Mouse (Mus musculus): ENCODE results near the gene Apol9b.

The Apol9b gene

DNA sequence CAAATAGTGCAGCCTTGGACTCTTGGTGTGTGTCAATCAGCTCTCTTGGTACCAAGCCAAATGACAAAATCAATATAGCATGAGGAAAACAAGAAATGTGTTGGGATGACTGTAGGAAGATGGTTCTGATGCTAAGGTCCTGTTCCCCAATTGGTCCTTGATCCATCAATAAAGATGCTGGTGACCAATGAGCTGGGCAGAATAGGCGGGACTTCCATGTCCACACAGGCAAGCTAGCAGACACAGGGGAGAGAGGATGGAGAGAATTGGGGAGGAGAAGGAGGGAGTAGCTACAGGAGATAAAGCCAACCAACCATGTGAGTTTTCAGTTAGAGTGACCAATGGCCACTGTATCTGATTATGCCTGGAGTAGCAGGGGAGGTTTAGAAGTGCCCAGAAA lies 17.5 kb downstream of the Apol9b start:
- no peak for DNase-seq (ENCODE audit: low read depth)

DNA sequence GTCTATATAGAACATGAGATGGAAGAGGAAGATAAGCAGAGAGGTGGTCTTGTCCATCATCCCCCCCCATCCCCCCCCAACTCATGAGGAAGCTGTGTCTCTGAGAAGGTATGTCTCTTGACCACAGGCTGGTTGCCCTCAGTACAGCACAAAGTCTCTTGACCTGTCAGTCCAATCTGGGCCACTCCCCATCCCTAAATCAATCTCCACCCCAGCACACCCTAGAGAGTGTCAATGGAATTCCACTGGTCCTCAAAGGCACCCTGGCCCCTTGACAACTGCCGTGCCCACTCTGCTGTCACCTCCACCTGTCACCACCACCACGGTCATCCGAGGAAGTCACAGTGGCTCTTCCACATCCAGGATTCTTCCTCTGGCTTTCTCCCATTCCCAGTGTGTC lies 19.6 kb downstream of the Apol9b start:
- no peak for DNase-seq (ENCODE audit: low read depth)

- no peak for DNase-seq (ENCODE audit: low read depth)
Observed at GRCm38 (mm10) chr15:77749717-77750116, 20.9 kb downstream of the Apol9b start.

GRCm38 (mm10) chr15:77750461-77750860 lies 21.6 kb downstream of the Apol9b start:
- DNase-seq (ENCODE audit: low read depth) = no peak

DNA sequence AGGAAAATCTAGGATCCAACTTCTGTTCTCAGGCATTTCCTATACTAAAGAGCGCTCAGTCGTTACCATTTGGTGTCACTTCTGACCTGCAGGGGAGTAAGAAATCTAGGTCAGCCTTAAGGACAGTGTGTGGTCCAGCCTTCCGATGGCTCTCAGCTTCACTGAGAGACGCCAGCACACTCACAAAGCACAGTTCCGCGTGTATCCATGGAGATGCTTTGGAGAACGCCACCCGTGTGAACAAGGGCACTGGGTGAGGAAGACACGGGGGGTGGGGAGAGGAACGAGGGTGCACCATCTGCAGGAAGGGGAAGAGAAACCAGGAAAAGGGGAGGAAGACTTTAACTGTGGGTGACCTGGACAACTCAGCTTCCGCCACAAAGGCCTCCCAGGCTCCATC lies 23.6 kb downstream of the Apol9b start:
- DNase-seq (ENCODE audit: low read depth) = no peak

- DNase-seq (ENCODE audit: low read depth) = no peak
Observed at GRCm38 (mm10) chr15:77755132-77755531, 26.3 kb downstream of the Apol9b start.

- DNase-seq (ENCODE audit: low read depth) = no peak
Observed at GRCm38 (mm10) chr15:77756081-77756480, 27.2 kb downstream of the Apol9b start.

DNA sequence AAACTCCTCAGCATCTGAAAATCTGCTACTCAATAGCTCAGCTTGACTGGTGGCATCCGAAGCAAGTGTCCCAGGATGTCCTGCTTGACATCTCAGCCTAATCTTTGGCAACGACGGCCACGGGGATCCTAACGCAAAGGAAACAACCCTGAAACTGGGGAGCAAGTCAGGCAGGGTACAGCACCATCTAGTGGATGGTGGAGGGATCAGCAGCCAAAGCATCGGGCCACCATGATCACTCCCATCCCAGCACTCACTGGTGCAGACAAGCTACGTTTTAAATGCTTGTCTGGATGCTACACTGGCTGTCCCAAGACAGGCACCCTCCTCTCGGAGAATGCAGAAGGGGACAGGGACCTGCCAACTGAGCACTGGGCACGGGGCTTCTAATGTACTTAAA lies 28.0 kb downstream of the Apol9b start, which contains the start of gene Apol8:
Gene Apol8 (minus strand): TSS at position 156 of the 400 bp plus-strand sequence.
- no peak for DNase-seq (ENCODE audit: low read depth)

- DNase-seq (ENCODE audit: low read depth) = no peak
Observed at GRCm38 (mm10) chr15:77757586-77758226, 28.9 kb downstream of the Apol9b start.

DNA sequence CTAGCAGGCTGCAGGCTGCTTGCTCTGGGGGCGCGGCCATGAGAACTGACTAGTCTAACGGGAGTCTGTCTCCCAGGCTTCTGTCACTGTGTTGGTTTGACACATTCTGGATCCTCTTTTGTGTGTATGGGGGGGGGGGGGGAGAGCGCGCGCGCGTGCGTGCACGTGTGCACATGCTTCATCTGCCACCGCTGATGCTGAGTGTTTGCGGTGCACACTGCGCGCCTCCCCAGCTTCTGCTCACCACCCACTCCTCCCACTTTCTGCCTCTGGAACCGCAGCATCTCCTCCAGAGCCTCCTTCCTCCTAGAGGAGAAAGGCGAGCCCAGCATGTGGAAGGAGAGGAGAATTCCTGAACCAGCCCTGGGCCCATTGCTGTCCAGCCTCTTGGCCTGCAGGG lies 31.2 kb downstream of the Apol9b start:
- no peak for DNase-seq (ENCODE audit: low read depth)

GRCm38 (mm10) chr15:77761083-77761482 lies 32.2 kb downstream of the Apol9b start:
- DNase-seq (ENCODE audit: low read depth) = no peak

DNA sequence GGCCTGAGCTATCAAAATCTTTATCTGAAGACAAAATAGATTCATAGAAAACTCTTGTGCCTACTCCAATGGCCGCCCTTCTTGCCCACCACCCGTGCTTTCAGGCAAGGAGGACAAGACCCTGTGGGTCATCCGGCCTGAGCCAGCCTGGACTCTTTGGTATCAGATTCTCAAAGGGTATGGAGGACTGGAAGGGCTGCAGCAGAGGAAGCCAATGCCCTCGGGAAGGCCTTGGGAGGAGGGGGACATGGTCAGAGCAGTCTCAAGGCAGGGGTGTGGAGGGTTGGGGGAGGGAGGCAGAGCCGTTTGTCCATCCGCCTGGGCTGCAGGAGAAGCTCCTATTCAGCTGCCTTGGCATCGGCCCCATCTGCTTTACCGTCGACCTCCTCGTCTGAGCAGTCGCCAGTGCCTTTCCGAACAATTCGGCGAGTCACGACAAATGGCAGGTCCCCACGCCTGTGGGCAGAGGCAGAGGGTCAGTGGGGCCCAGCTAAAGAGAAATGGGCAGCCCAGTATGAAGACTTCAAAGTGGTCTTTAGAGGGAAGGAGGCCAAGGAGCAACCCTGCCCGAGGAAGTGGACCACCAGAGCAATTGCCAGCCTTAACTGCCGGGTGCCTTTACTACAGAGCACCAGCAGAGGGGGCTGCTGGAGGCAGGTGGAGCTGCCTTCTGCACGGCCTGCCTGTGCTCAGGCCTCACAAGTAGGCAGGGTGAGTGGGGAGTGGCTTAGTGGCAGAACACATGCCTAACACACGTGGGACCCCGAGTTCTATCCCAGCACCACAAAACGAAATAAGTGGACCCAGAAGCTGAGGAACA lies 32.9 kb downstream of the Apol9b start:
- DNase-seq (ENCODE audit: low read depth) = no peak

GRCm38 (mm10) chr15:77763050-77763449 lies 34.2 kb downstream of the Apol9b start:
- no peak for DNase-seq (ENCODE audit: low read depth)

- DNase-seq (ENCODE audit: low read depth) = no peak
Observed at GRCm38 (mm10) chr15:77763702-77764101, 34.9 kb downstream of the Apol9b start.

- no peak for DNase-seq (ENCODE audit: low read depth)
Observed at GRCm38 (mm10) chr15:77764391-77765006, 35.7 kb downstream of the Apol9b start.

DNA sequence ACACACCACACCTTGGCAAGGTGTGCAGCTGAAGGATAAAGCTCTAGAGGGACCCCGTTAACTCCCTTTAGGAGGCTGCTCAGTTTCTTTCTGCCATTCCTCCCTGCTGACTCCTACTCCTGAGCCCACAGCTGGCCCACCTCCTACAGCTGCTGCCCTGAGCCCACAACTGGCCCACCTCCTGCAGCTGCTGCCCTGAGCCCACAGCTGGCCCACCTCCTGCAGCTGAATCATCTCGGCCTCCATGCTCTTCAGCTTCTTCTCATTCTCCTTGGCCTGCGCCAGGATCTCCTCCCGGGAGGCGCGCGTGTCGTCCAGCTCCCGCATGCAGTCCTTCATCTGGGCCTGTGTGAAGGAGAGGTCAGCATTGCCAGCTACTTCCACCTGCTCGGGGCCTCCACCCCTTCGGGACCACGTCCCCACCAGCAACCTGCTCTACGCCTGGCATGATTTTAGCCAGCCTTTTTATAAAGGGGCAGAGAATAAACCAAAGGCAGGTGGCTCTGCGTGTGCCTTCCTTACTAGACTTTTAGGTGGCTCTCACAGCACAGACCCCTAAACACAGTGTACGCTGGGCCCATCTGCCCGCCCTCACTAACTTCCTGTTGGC lies 36.8 kb downstream of the Apol9b start:
- DNase-seq (ENCODE audit: low read depth) = no peak

GRCm38 (mm10) chr15:77766981-77767380 lies 38.1 kb downstream of the Apol9b start:
- DNase-seq (ENCODE audit: low read depth) = no peak

DNA sequence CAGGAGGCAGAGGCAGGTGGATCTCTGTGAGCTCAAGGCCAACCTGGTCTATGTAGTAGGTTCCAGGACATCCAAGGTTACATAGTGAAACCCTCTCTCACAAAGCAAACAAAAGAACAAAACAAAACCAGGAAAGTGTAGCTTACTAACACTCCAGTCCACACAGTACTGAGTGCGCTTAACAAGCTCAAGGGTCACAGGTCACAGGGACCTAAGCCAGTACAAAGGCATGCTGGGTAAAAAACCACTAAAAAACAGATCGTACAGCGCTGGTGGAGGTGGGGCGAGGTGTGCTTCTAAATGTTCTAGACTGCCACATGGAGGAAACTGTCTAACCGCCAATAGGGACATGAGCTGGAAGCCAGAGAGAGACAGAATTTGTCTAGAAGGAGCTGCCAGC lies 41.5 kb downstream of the Apol9b start:
- no peak for DNase-seq (ENCODE audit: low read depth)

DNA sequence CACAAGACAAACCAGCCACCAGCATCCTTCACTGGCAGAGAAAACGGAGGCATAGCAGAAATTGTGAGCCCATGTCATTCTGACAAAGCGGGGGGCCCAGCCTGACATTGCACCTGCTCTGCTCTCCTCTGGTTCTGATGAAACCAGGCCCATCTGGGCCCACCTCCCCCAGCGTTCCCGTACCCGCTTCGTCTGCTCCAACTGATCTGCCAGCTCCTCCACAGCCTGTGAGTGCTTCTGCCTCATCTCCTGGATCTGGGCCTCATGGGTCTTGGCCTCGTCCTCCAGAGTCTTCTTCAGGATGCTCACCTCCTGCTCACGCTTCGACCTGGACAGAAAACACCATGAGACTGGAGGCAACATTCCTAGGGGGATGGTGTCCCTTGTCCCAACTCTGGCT lies 42.1 kb downstream of the Apol9b start:
- no peak for DNase-seq (ENCODE audit: low read depth)

GRCm38 (mm10) chr15:77773099-77773915 lies 44.5 kb downstream of the Apol9b start:
- no peak for DNase-seq (ENCODE audit: low read depth)

DNA sequence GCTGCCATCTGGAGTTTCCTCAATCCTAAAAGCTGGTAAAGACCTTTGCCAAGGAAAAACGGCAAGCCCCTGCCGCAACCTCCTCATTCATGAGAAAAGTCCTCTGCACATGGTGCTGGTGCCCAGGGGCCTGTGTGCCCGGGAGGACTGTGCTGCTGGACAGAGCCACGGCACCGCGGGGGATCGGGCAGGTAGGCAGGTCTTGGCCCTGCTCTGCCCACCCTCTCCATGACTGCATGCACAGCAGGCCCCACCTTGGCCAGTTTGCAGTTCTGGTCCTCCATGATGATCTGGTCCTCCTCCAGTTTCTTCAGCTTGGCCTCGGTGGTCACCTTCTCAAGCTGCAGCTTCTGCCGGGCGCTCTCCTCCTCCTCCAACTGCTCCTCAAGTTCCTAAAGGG lies 45.5 kb downstream of the Apol9b start:
- DNase-seq (ENCODE audit: low read depth) = no peak

Data from fibroblast of lung, adult 2 months (primary cell).